Mouse (Mus musculus): ENCODE data around the gene Rad50.

Rad50 gene

GRCm38 (mm10) chr11:53681686-53682085 lies 25.4 kb downstream of the Rad50 start:
- Histone ChIP-seq H3K4me1 (replicated peaks; ENCODE audit: low read depth, low read length) (no peaks in the 10 kb centered on the region), H3K4me3 (replicated peaks; ENCODE audit: low read length) (no peak overlapping the region), H3K27me3 (ENCODE audit: insufficient read depth, low read length) (no peaks in the 10 kb centered on the region), H3K9me3 (ENCODE audit: low read length) (no peaks in the 10 kb centered on the region), H3K36me3 (ENCODE audit: insufficient read depth, low read length) (peaks cover 78% of the 10 kb centered on the region)
- TF ChIP-seq NANOG (IDR thresholded peaks at IDR 0.05; ENCODE audit: borderline replicate concordance, low read length) (no peak), CTCF (conservative IDR thresholded peaks at IDR 0.05; ENCODE audit: low read length) (0 out of 2 replicates have a peak, but pooled peaks have one; percentile 4)

GRCm38 (mm10) chr11:53680141-53680540 lies 27.0 kb downstream of the Rad50 start:
- H3K36me3 ChIP-seq (ENCODE audit: insufficient read depth, low read length), result peaks cover 77% of the 10 kb centered on the region
- no peaks in the 10 kb centered on the region for H3K4me1 ChIP-seq (replicated peaks; ENCODE audit: low read depth, low read length)
- H3K9me3 ChIP-seq (ENCODE audit: low read length), result no peaks in the 10 kb centered on the region
- TF ChIP-seq NANOG (IDR thresholded peaks at IDR 0.05; ENCODE audit: borderline replicate concordance, low read length) (no peak), CTCF (conservative IDR thresholded peaks at IDR 0.05; ENCODE audit: low read length) (no peak), POU5F1 (IDR thresholded peaks at IDR 0.05; ENCODE audit: borderline replicate concordance, low read length) (no peak)
- no peak overlapping the region for H3K4me3 ChIP-seq (replicated peaks; ENCODE audit: low read length)
- H3K27me3 ChIP-seq (ENCODE audit: insufficient read depth, low read length), result no peaks in the 10 kb centered on the region

- TF ChIP-seq NANOG (IDR thresholded peaks at IDR 0.05; ENCODE audit: borderline replicate concordance, low read length) (no peak), POU5F1 (IDR thresholded peaks at IDR 0.05; ENCODE audit: borderline replicate concordance, low read length) (no peak), CTCF (conservative IDR thresholded peaks at IDR 0.05; ENCODE audit: low read length) (no peak)
- Histone ChIP-seq H3K4me1 (replicated peaks; ENCODE audit: low read depth, low read length) (no peaks in the 10 kb centered on the region), H3K4me3 (replicated peaks; ENCODE audit: low read length) (no peak overlapping the region), H3K36me3 (ENCODE audit: insufficient read depth, low read length) (peaks cover 86% of the 10 kb centered on the region), H3K27me3 (ENCODE audit: insufficient read depth, low read length) (no peaks in the 10 kb centered on the region), H3K9me3 (ENCODE audit: low read length) (no peaks in the 10 kb centered on the region)
Measured at GRCm38 (mm10) chr11:53671414-53671813, 35.7 kb downstream of the Rad50 start.

GRCm38 (mm10) chr11:53664091-53664490 lies 43.0 kb downstream of the Rad50 start:
- Histone ChIP-seq H3K4me3 (replicated peaks; ENCODE audit: low read length) (no peak overlapping the region), H3K36me3 (ENCODE audit: insufficient read depth, low read length) (peaks cover 71% of the 10 kb centered on the region), H3K27me3 (ENCODE audit: insufficient read depth, low read length) (no peaks in the 10 kb centered on the region), H3K9me3 (ENCODE audit: low read length) (no peaks in the 10 kb centered on the region), H3K4me1 (replicated peaks; ENCODE audit: low read depth, low read length) (no peaks in the 10 kb centered on the region)
- TF ChIP-seq POU5F1 (IDR thresholded peaks at IDR 0.05; ENCODE audit: borderline replicate concordance, low read length), result no peak
- TF ChIP-seq NANOG (IDR thresholded peaks at IDR 0.05; ENCODE audit: borderline replicate concordance, low read length), result no peak
- no peak for TF ChIP-seq CTCF (conservative IDR thresholded peaks at IDR 0.05; ENCODE audit: low read length)

GRCm38 (mm10) chr11:53662794-53663674 lies 44.1 kb downstream of the Rad50 start:
- Histone ChIP-seq H3K36me3 (ENCODE audit: insufficient read depth, low read length) (peaks cover 62% of the 10 kb centered on the region), H3K9me3 (ENCODE audit: low read length) (no peaks in the 10 kb centered on the region), H3K4me1 (replicated peaks; ENCODE audit: low read depth, low read length) (no peaks in the 10 kb centered on the region), H3K27me3 (ENCODE audit: insufficient read depth, low read length) (no peaks in the 10 kb centered on the region), H3K4me3 (replicated peaks; ENCODE audit: low read length) (no peak overlapping the region)
- no peak for TF ChIP-seq POU5F1 (IDR thresholded peaks at IDR 0.05; ENCODE audit: borderline replicate concordance, low read length)
- no peak for TF ChIP-seq NANOG (IDR thresholded peaks at IDR 0.05; ENCODE audit: borderline replicate concordance, low read length)
- no peak for TF ChIP-seq CTCF (conservative IDR thresholded peaks at IDR 0.05; ENCODE audit: low read length)

- peaks cover 64% of the 10 kb centered on the region for H3K36me3 ChIP-seq (ENCODE audit: insufficient read depth, low read length)
- no peaks in the 10 kb centered on the region for H3K4me1 ChIP-seq (replicated peaks; ENCODE audit: low read depth, low read length)
- H3K4me3 ChIP-seq (replicated peaks; ENCODE audit: low read length), result no peak overlapping the region
- no peak for TF ChIP-seq CTCF (conservative IDR thresholded peaks at IDR 0.05; ENCODE audit: low read length)
- TF ChIP-seq NANOG (IDR thresholded peaks at IDR 0.05; ENCODE audit: borderline replicate concordance, low read length), result no peak
- no peak for TF ChIP-seq POU5F1 (IDR thresholded peaks at IDR 0.05; ENCODE audit: borderline replicate concordance, low read length)
- H3K9me3 ChIP-seq (ENCODE audit: low read length), result no peaks in the 10 kb centered on the region
- no peaks in the 10 kb centered on the region for H3K27me3 ChIP-seq (ENCODE audit: insufficient read depth, low read length)
Measured at GRCm38 (mm10) chr11:53657828-53658227, 49.3 kb downstream of the Rad50 start.

GRCm38 (mm10) chr11:53657381-53657780 lies 49.7 kb downstream of the Rad50 start:
- H3K4me3 ChIP-seq (replicated peaks; ENCODE audit: low read length), result no peak overlapping the region

GRCm38 (mm10) chr11:53656558-53657202 lies 50.4 kb downstream of the Rad50 start:
- H3K4me1 ChIP-seq (replicated peaks; ENCODE audit: low read depth, low read length), result no peaks in the 10 kb centered on the region
- no peaks in the 10 kb centered on the region for H3K27me3 ChIP-seq (ENCODE audit: insufficient read depth, low read length)
- H3K36me3 ChIP-seq (ENCODE audit: insufficient read depth, low read length), result peaks cover 72% of the 10 kb centered on the region
- H3K4me3 ChIP-seq (replicated peaks; ENCODE audit: low read length), result no peak overlapping the region
- H3K9me3 ChIP-seq (ENCODE audit: low read length), result no peaks in the 10 kb centered on the region
- no peak for TF ChIP-seq NANOG (IDR thresholded peaks at IDR 0.05; ENCODE audit: borderline replicate concordance, low read length)
- no peak for TF ChIP-seq POU5F1 (IDR thresholded peaks at IDR 0.05; ENCODE audit: borderline replicate concordance, low read length)
- TF ChIP-seq CTCF (conservative IDR thresholded peaks at IDR 0.05; ENCODE audit: low read length), result no peak

More at GRCm38 (mm10) chr11:53657381-53657780, 49.7 kb downstream of the Rad50 start:
- Histone ChIP-seq H3K4me1 (replicated peaks; ENCODE audit: low read depth, low read length) (no peaks in the 10 kb centered on the region), H3K9me3 (ENCODE audit: low read length) (no peaks in the 10 kb centered on the region), H3K27me3 (ENCODE audit: insufficient read depth, low read length) (no peaks in the 10 kb centered on the region), H3K36me3 (ENCODE audit: insufficient read depth, low read length) (peaks cover 67% of the 10 kb centered on the region)
- TF ChIP-seq NANOG (IDR thresholded peaks at IDR 0.05; ENCODE audit: borderline replicate concordance, low read length) (no peak), CTCF (conservative IDR thresholded peaks at IDR 0.05; ENCODE audit: low read length) (no peak), POU5F1 (IDR thresholded peaks at IDR 0.05; ENCODE audit: borderline replicate concordance, low read length) (no peak)
